Mouse (Mus musculus) C2C12 (cell line): Measurements from ENCODE around the gene Stag1. TPM values are rescaled to one million over a fixed set of nuclear protein-coding genes. Genes with fewer than 3 reads are reported as not detected.

Source experiments
- H3K27me3 ChIP-seq: one replicate; pipeline ENCODE4 v1.6.1; 2011; ENCODE audit not compliant: control insufficient read depth, insufficient read depth, insufficient read length
- H3K36me3 ChIP-seq: one replicate; pipeline ENCODE4 v1.6.1; 2011; ENCODE audit not compliant: control insufficient read depth, insufficient read depth
- H3K4me3 ChIP-seq: one replicate; pipeline ENCODE4 v1.5.1; 2011; ENCODE audit warnings: mild to moderate bottlenecking, control low read depth; ENCODE audit not compliant: poor library complexity, insufficient read depth, severe bottlenecking
- H3K79me2 ChIP-seq: one replicate; pipeline ENCODE4 v1.6.1; 2011; ENCODE audit not compliant: control insufficient read depth, insufficient read depth
- H3K79me3 ChIP-seq: one replicate; pipeline ENCODE4 v1.6.1; 2011; ENCODE audit warnings: low read depth, control low read depth
- H3ac ChIP-seq: one replicate; pipeline ENCODE3; 2011; ENCODE audit warnings: low read depth; ENCODE audit not compliant: control insufficient read depth, insufficient read length
- CEBPB ChIP-seq: IDR thresholded peaks from one replicate; pipeline ENCODE4 v1.6.1; 2011; ENCODE audit warnings: low read depth, mild to moderate bottlenecking, control low read depth, moderate library complexity
- CTCF ChIP-seq: IDR thresholded peaks from one replicate; pipeline ENCODE4 v1.5.1; 2011; ENCODE audit not compliant: control insufficient read depth, insufficient read depth, insufficient read length
- FOSL1 ChIP-seq: IDR thresholded peaks from one replicate; pipeline ENCODE4 v1.8.0; 2011; ENCODE audit warnings: mild to moderate bottlenecking, low read length; ENCODE audit not compliant: poor library complexity, insufficient read depth, severe bottlenecking
- MAX ChIP-seq: IDR thresholded peaks from one replicate; pipeline ENCODE4 v1.6.1; 2011; ENCODE audit warnings: mild to moderate bottlenecking, control low read depth
- MYOD1 ChIP-seq: IDR thresholded peaks from one replicate; pipeline ENCODE4 v1.6.1; 2011; ENCODE audit warnings: low read depth; ENCODE audit not compliant: control insufficient read depth, insufficient read length
- MYOG ChIP-seq: IDR thresholded peaks from one replicate; pipeline ENCODE4 v1.6.1; 2011; ENCODE audit not compliant: control insufficient read depth, insufficient read length; ENCODE audit errors: extremely low read depth
- USF1 ChIP-seq: IDR thresholded peaks from one replicate; pipeline ENCODE4 v1.6.1; 2011; ENCODE audit warnings: low read depth, mild to moderate bottlenecking, control low read depth, moderate library complexity
- polyA plus RNA-seq: library from polyadenylated mRNA; unstranded; fragments of >200 nt; fragmentation: generic; extraction: Trizol; gene quantifications from one replicate; pipeline ENCODE4 v1.2.1, GENCODE M21; 2012; ENCODE audit warnings: missing spikeins

Gene Stag1
- polyA plus RNA-seq, 1 experiment = 6.6 TPM

- H3K79me2 ChIP-seq = no peaks in the 10 kb centered on the region
- no peak overlapping the region for H3ac ChIP-seq
- H3K36me3 ChIP-seq = no peaks in the 10 kb centered on the region
- H3K79me3 ChIP-seq = no peaks in the 10 kb centered on the region
- TF ChIP-seq MYOG (no peak), MAX (no peak), MYOD1 (no peak), USF1 (no peak), CEBPB (no peak), CTCF (no peak), FOSL1 (no peak)
- H3K4me3 ChIP-seq = no peak overlapping the region
- no peaks in the 10 kb centered on the region for H3K27me3 ChIP-seq
Observed at GRCm38 (mm10) chr9:100992191-100992590, 394.6 kb downstream of the Stag1 start.

DNA sequence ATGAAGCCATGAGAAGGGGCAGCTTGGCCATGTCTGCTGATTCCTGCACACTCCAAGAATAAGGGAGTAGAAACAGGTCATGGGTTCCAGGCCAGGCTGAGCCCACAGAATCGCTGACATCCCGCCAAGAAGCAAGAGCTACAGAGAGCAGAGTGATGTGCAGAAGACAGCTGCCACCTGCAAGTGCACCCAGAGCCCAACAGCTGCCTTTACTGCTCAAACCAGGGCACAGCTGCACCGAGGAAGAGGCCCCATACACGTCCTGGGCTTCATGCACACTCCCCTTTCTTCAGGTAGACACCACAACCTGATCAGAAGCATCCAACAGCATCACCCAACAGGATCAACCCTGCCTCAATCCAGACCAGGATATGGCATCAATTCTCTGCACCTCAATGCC is 396.3 kb downstream of the Stag1 start:
- Histone ChIP-seq H3K36me3 (no peaks in the 10 kb centered on the region), H3K79me2 (no peaks in the 10 kb centered on the region), H3K79me3 (no peaks in the 10 kb centered on the region), H3ac (no peak overlapping the region), H3K27me3 (no peaks in the 10 kb centered on the region), H3K4me3 (no peak overlapping the region)
- no peak for TF ChIP-seq USF1
- TF ChIP-seq FOSL1 = no peak
- TF ChIP-seq MAX = no peak
- no peak for TF ChIP-seq CTCF
- no peak for TF ChIP-seq MYOD1
- TF ChIP-seq CEBPB = no peak
- no peak for TF ChIP-seq MYOG

DNA sequence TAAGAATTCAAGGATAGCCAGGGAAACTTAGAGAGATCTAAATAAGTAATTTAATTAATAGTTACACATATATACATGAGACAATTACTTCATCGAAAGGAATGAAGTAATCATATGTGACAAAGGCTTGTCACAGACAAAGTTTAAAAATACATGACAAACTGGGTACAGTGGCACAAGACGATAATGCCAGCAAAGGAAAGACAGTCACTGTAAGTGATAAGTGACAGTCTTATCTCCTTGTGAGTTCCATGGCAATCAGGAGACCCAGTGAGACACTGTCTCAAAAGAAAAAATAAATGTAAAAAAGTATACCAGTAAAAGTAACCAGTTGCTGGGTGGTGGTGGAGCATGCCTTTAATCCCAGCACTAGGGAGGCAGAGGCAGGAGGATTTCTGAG is 399.5 kb downstream of the Stag1 start:
- Histone ChIP-seq H3K4me3 (no peak overlapping the region), H3K79me3 (no peaks in the 10 kb centered on the region), H3K36me3 (no peaks in the 10 kb centered on the region), H3K79me2 (no peaks in the 10 kb centered on the region), H3ac (no peak overlapping the region), H3K27me3 (no peaks in the 10 kb centered on the region)
- no peak for TF ChIP-seq CEBPB
- TF ChIP-seq USF1 = no peak
- no peak for TF ChIP-seq MAX
- no peak for TF ChIP-seq FOSL1
- no peak for TF ChIP-seq CTCF
- no peak for TF ChIP-seq MYOD1
- TF ChIP-seq MYOG = no peak

DNA sequence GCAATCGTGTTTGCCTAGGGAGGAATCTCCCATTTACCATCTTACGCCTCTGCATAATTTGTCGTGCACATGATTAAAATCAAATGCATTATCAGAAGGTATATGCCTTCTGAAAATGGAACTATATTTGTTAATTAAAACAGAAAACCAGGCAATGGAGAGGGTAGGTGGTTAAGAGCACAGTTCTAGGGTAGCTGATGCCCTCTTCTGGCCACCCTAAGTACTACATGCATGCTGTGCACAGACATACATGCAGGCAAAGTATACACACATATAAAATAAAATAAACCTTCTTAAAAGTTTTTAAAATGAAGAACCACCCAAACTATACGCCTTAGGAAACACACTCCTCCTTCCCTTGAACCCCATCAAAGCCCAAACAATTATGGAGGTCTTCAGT is 404.5 kb downstream of the Stag1 start:
- no peak overlapping the region for H3K4me3 ChIP-seq
- H3K79me2 ChIP-seq = no peaks in the 10 kb centered on the region
- H3K27me3 ChIP-seq = no peaks in the 10 kb centered on the region
- H3K36me3 ChIP-seq = no peaks in the 10 kb centered on the region
- no peaks in the 10 kb centered on the region for H3K79me3 ChIP-seq
- no peak overlapping the region for H3ac ChIP-seq
- TF ChIP-seq CTCF = no peak
- TF ChIP-seq FOSL1 = no peak

DNA sequence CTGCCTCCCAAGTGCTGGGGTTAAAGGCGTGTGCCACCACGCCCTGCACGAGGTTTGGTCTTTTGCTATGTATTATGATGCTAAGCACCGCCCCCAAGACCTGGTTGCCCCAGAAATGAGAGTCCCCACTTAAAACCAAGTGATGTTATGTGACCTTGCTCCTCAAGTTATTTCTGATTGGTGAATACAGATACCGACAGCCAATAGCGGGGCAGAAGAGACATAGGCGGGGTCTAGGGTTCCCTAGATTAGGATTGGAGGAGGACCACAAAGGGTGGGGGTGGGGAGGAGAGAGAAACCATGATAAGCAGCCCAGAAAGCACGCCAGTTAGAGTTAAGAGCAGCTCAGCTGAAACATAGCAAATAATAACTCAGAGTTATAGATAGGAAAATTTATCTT is 405.2 kb downstream of the Stag1 start:
- Histone ChIP-seq H3ac (no peak overlapping the region), H3K27me3 (no peaks in the 10 kb centered on the region), H3K79me2 (no peaks in the 10 kb centered on the region), H3K36me3 (no peaks in the 10 kb centered on the region), H3K4me3 (no peak overlapping the region), H3K79me3 (no peaks in the 10 kb centered on the region)
- no peak for TF ChIP-seq USF1
- TF ChIP-seq CEBPB = no peak
- no peak for TF ChIP-seq MAX
- no peak for TF ChIP-seq MYOG
- TF ChIP-seq MYOD1 = no peak
- no peak for TF ChIP-seq CTCF
- no peak for TF ChIP-seq FOSL1

- TF ChIP-seq MAX = no peak
- TF ChIP-seq CTCF = no peak
- no peak for TF ChIP-seq MYOG
- no peak for TF ChIP-seq FOSL1
- TF ChIP-seq CEBPB = no peak
- TF ChIP-seq MYOD1 = no peak
- TF ChIP-seq USF1 = no peak
- no peak overlapping the region for H3ac ChIP-seq
- H3K27me3 ChIP-seq = no peaks in the 10 kb centered on the region
- no peaks in the 10 kb centered on the region for H3K36me3 ChIP-seq
- no peaks in the 10 kb centered on the region for H3K79me3 ChIP-seq
- H3K79me2 ChIP-seq = no peaks in the 10 kb centered on the region
- no peak overlapping the region for H3K4me3 ChIP-seq
Observed at GRCm38 (mm10) chr9:101003302-101003701, 405.7 kb downstream of the Stag1 start.
